Mouse (Mus musculus) neural tube, embryonic 11.5 days (tissue): ENCODE measurements around the gene Abhd15. TPM values are rescaled to one million over a fixed set of nuclear protein-coding genes. Genes with fewer than 3 reads are reported as not detected.
A peak's percentile ranks its signal among the peaks of the same experiment; 100 is the strongest.

Experiments used
- ATAC-seq: fragments of 200-750 bp; cut with Nextera tagmentation; 2 replicates; pipeline ENCODE4 v1.8.0; 2017; ENCODE audit warnings: moderate number of reproducible peaks, mild to moderate bottlenecking, moderate TSS enrichment, moderate library complexity; ENCODE audit not compliant: insufficient read depth, low FRiP score, low TSS enrichment
- DNase-seq: peaks from one replicate; pipeline ENCODE4 v3.0.0-alpha.2; 2015; ENCODE audit warnings: low spot score
- H3K27ac ChIP-seq: fragments of 300-500 bp; sonication (generic); 2 replicates; pipeline ENCODE4 v1.5.1; 2014; ENCODE audit warnings: low read depth, mild to moderate bottlenecking, low read length
- H3K27me3 ChIP-seq: fragments of 300-500 bp; sonication (generic); 2 replicates; pipeline ENCODE4 v1.6.1; 2014; ENCODE audit warnings: mild to moderate bottlenecking, low read length, mixed read lengths; ENCODE audit not compliant: control insufficient read depth, insufficient read depth
- H3K36me3 ChIP-seq: fragments of 300-500 bp; sonication (generic); 2 replicates; pipeline ENCODE4 v1.6.1; 2014; ENCODE audit warnings: mild to moderate bottlenecking, low read length, moderate library complexity, mixed read lengths; ENCODE audit not compliant: control insufficient read depth, insufficient read depth
- H3K4me1 ChIP-seq: fragments of 300-500 bp; sonication (generic); 2 replicates; pipeline ENCODE4 v1.6.1; 2014; ENCODE audit warnings: low read length, mixed read lengths; ENCODE audit not compliant: control insufficient read depth, insufficient read depth
- H3K4me2 ChIP-seq: fragments of 300-500 bp; sonication (generic); 2 replicates; pipeline ENCODE4 v1.6.1; 2014; ENCODE audit warnings: low read depth, mild to moderate bottlenecking, moderate library complexity
- H3K4me3 ChIP-seq: fragments of 300-500 bp; sonication (generic); 2 replicates; pipeline ENCODE4 v1.5.1; 2014; ENCODE audit warnings: low read depth, low read length
- H3K9ac ChIP-seq: fragments of 300-500 bp; sonication (generic); 2 replicates; pipeline ENCODE4 v1.6.1; 2014; ENCODE audit warnings: mild to moderate bottlenecking, low read length
- H3K9me3 ChIP-seq: fragments of 300-500 bp; sonication (generic); 2 replicates; pipeline ENCODE4 v1.6.1; 2016; ENCODE audit warnings: low read length; ENCODE audit not compliant: control insufficient read depth
- WGBS: fragments of 180-500 bp; shearing (Covaris S2); extraction: QIAGEN DNeasy Blood & Tissue Kit; methylation state at CpG from one replicate; pipeline ENCODE4 v1.1.7; 2014; 5-methylcytosine and 5-hydroxymethylcytosine counted together
- polyA plus RNA-seq: library from polyadenylated mRNA; unstranded; fragments of >200 nt; fragmentation: Nextera tagmentation; extraction: Ambion mirVana; gene quantifications from 2 replicates; pipeline ENCODE4 v1.2.1, GENCODE M21; 2014

Gene Abhd15
- polyA plus RNA-seq, 1 experiment from 2014 or later: 4.0 TPM

DNA sequence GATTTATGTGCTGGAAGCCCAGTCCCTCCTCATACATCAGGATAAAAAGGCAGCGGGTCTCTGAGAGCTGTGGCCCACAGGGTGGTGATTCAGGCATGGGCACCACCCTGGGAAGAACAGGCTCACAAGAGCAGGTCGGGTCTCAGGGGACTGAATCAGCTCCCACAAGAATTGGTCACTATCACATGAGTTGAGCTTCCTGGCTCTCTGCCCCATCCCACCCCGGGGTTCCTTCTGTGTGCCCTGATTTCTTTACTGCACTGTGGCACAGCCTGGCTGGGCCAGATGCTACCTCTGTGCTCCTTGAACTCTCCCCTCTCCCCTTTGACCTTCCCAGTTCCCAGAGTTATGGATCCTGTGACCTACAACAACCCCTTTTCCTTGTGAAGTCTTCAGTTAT lies 31.9 kb upstream of the Abhd15 start:
- no peak overlapping the region for H3K27ac ChIP-seq
- no peak overlapping the region for H3K4me2 ChIP-seq
- no peak for ATAC-seq
- no peaks in the 10 kb centered on the region for H3K9me3 ChIP-seq
- DNase-seq: no peak
- peaks cover 30% of the 10 kb centered on the region for H3K4me1 ChIP-seq
- no peak overlapping the region for H3K4me3 ChIP-seq
- H3K9ac ChIP-seq: no peak overlapping the region
- H3K27me3 ChIP-seq: no peaks in the 10 kb centered on the region
- no peaks in the 10 kb centered on the region for H3K36me3 ChIP-seq
- WGBS: 69% methylated on average over 3 of the region's 3 CpGs

DNA sequence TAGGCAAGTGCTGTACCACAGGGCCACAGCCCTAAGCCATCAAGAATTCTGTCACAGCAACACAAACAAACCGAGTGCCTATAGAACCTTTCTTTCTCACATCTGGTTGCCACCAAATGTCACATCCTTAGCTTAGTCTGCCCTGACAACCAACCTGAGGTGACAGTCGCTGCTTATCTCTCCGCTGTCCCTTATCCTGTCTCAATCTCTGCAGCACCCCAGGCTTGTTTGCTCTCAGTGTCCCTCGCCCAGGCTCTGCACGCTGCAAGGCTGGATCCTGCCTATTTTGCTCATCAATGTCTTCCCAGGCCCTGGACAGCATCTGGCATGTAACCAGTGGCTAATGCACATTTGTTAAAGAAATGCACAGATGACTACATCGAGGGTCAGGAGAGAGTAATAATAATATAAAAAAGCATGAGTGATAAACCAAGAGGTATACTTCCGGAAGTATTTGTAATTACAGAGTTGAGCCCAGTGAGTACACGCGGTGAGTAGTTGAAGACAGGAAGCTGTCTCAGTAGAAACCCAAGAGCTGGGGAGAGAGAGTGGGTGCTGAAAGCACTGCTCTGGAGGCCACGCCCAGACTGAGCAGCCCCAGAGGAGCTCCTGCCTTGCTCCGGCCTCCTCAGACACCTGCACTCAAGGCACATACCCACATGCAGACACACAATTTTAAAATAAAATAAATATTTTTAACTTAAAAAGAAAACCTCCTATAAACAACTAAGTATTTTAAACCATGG lies 31.2 kb upstream of the Abhd15 start:
- Histone ChIP-seq H3K27me3 (no peaks in the 10 kb centered on the region), H3K9ac (no peak overlapping the region), H3K4me3 (no peak overlapping the region), H3K4me2 (no peak overlapping the region), H3K4me1 (peaks cover 36% of the 10 kb centered on the region), H3K36me3 (no peaks in the 10 kb centered on the region), H3K27ac (no peak overlapping the region), H3K9me3 (no peaks in the 10 kb centered on the region)
- DNase-seq (no peak), ATAC-seq (no peak)
- 69% methylated on average over 11 of the region's 11 CpGs for WGBS

DNA sequence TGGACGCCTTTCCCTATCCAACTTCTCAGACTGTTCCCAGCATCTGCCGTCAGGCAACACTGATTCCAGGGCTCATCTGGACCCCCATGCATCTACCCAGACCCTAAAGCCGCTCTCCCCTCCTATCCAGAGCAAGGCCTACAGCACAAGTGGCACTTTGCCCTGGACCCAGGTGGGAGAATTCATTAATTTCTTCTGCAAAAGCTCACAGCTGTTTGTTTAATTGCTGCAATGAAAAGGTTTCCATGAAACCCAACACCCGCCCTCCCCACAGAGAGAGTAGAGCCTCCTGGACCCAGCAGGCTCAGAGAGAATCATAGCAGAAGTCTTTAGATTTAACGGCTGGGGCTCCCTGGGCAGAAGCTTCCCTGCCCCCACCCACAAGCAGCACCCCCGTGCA lies 29.7 kb upstream of the Abhd15 start:
- Histone ChIP-seq H3K27ac (no peak overlapping the region), H3K27me3 (no peaks in the 10 kb centered on the region), H3K36me3 (no peaks in the 10 kb centered on the region), H3K4me2 (no peak overlapping the region), H3K9me3 (no peaks in the 10 kb centered on the region), H3K9ac (no peak overlapping the region), H3K4me1 (peaks cover 39% of the 10 kb centered on the region), H3K4me3 (no peak overlapping the region)
- no peak for DNase-seq
- ATAC-seq: no peak
- WGBS: 59% methylated on average over 6 of the region's 6 CpGs

DNA sequence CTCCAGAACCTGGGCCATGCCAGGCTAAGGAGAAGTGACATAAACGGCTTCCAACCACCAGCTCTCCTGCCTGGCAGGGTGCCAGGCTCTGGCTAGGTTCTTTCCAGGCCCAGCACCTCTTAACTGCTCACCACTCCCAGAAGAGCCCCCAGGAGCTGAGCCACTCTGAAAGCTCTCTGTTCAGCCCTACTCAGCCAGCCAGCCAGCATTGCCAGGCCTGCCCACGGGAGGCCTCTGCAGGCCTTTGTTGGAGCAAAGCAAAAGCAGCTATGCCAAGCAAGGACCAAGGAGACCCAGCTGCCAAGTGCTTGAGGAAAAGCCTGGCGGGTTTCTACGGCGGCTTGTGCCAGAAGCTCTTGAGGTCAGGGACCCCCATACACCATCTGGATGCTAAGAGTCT lies 28.1 kb upstream of the Abhd15 start:
- no peak overlapping the region for H3K27ac ChIP-seq
- ATAC-seq (no peak), DNase-seq (no peak)
- H3K9me3 ChIP-seq: no peaks in the 10 kb centered on the region
- WGBS: 76% methylated on average over 5 of the region's 5 CpGs
- H3K9ac ChIP-seq: peak overlapping the region; percentile 18; the same call in 1 of the 2 replicates
- H3K4me2 ChIP-seq: no peak overlapping the region
- no peaks in the 10 kb centered on the region for H3K36me3 ChIP-seq
- peak overlapping the region; percentile 8; the same call in 1 of the 2 replicates for H3K4me3 ChIP-seq
- H3K27me3 ChIP-seq: no peaks in the 10 kb centered on the region
- peaks cover 52% of the 10 kb centered on the region for H3K4me1 ChIP-seq

DNA sequence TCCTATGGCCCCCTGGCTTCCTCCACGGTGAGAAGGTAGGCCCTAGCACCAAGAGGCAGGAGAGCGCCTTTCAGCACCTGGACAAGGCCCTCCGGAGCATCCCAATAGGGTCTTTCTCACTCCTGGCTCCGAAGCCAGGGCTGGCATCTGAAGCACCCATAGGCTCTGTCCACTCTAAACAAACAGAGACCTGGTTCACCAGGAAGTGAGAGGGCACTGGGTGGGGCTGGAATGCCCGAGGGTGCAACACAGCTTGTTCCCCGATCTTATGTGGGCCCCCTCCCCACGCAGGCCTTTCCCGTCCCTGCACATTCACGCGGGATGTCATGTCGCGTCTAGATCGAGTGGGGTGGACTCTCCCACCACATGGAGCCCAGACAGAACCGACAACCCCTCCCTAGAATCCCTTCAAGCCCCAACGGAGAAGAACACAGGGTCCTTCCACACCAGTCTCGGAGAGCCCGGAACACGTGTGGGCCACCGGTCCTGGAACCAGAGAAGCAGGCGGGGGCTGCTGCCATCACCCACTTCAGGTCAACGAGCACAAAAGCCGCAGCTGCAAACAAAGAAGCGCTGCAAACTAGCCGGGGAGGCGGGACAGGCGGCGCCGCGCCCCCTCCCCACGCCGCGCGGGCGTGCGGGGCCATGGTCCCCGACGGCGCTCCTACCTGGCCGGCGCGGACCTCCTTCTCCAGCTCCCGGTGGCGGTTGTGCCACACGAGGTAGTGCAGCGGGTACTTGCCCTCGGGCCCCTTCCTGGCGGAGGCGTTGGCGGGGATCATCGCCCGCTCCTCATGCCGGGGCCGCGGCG lies 25.9 kb upstream of the Abhd15 start:
- Histone ChIP-seq H3K9me3 (no peaks in the 10 kb centered on the region), H3K27ac (peak overlapping the region; percentile 82), H3K9ac (peak overlapping the region; percentile 95), H3K4me1 (peaks cover 62% of the 10 kb centered on the region), H3K4me3 (peak overlapping the region; percentile 94), H3K36me3 (no peaks in the 10 kb centered on the region), H3K4me2 (peak overlapping the region; percentile 71), H3K27me3 (no peaks in the 10 kb centered on the region)
- ATAC-seq: no peak
- 2% methylated on average over 42 of the region's 55 CpGs for WGBS
- peak; percentile 36 for DNase-seq

DNA sequence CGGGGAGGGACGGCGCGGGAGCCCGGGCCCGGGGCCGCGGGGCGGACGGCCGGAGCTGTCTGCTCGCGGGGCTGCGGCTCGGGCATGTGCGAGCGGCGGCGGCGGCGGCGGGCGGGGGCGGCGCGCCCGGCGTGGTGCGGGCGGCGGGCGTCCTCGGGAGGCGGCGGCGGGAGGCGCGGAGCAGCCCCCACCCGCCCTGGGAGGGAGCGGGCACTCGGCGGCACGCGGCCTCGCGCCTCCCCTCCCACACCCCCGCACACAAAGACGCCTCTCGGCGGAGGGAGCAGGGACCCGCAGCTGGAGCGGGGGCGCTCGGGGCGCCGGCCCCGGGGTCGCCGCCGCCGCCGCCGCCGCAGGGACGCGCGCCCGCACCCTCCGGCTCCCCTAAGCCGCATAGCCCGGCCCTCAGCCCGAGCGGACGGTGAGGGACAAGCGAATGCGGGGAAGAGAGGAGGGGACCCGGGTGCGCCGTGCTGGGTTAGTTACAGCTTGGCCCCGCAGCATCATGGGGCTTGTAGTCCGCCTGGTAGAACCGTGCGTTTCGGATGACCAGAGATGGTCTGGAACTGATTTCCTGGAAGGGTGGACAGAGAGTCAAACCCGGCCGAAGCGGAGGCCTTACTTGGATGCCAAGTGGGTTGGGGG lies 25.2 kb upstream of the Abhd15 start, which contains the start of gene Ankrd13b:
TSS of gene Ankrd13b (minus strand) at position 88 of the 645 bp plus-strand sequence.
- peak; percentile 66; the same call in 1 of the 2 replicates for ATAC-seq
- under 1% methylated on average over 46 of the region's 87 CpGs for WGBS

DNA sequence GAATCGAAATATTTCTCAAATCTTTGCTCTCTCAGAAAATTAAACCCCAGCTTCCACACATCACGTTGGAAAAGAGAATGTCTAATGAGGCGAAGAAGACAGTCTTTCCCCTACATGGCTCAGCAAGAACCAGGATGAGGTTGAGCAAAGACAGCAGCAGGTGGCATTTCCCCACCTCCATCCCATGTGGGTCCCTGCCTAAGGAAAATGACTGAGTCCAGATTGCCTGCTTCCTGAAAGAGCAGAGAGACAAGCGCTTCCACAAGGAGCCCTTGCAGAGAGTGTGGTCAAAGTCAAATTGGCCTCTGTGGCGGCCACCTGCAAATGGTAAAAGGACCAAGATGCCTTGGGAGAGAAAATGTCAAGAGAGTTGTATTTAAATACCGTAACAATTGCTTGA lies 24.5 kb upstream of the Abhd15 start:
- ATAC-seq: no peak
- Histone ChIP-seq H3K4me2 (peak overlapping the region; percentile 71; the same call in 1 of the 2 replicates), H3K27me3 (no peaks in the 10 kb centered on the region), H3K36me3 (no peaks in the 10 kb centered on the region), H3K27ac (no peak overlapping the region), H3K4me3 (peak overlapping the region; percentile 94), H3K9ac (no peak overlapping the region), H3K4me1 (peaks cover 68% of the 10 kb centered on the region), H3K9me3 (no peaks in the 10 kb centered on the region)
- no peak for DNase-seq
- WGBS: 74% methylated on average over 6 of the region's 6 CpGs

More for the DNA sequence above, 25.2 kb upstream of the Abhd15 start, which contains the start of gene Ankrd13b:
- H3K27me3 ChIP-seq: no peaks in the 10 kb centered on the region
- H3K9ac ChIP-seq: peak within 1 kb of the TSS; percentile 95
- peak within 1 kb of the TSS; percentile 82 for H3K27ac ChIP-seq
- H3K36me3 ChIP-seq: no peaks in the 10 kb centered on the region
- peak within 1 kb of the TSS; percentile 71 for H3K4me2 ChIP-seq
- no peaks in the 10 kb centered on the region for H3K9me3 ChIP-seq
- H3K4me1 ChIP-seq: peaks cover 69% of the 10 kb centered on the region
- peak; percentile 84 for DNase-seq
- H3K4me3 ChIP-seq: peak within 1 kb of the TSS; percentile 94

DNA sequence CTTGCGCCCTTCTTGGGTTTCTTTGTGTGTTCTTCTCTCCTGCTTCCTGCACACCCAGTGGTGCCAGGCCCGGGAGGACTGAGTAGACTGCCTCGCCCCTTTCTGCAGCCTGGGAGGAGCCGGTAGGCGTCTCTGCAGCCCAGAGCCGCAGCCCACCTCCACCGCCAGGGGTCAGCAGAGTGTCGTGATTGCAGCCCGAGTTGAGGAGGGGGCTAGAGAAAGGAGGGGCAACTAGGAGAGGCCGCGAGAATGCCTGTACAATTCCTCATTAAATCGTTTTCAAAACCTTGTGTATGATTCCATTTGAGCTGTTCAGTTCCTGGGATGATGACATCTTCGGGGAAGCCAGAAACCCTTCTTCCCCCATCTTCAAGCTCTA lies 23.8 kb upstream of the Abhd15 start:
- DNase-seq: peak; percentile 97
- H3K4me3 ChIP-seq: peak overlapping the region; percentile 94
- ATAC-seq: peak; percentile 59
- H3K4me2 ChIP-seq: peak overlapping the region; percentile 88
- no peaks in the 10 kb centered on the region for H3K9me3 ChIP-seq
- no peaks in the 10 kb centered on the region for H3K27me3 ChIP-seq
- H3K27ac ChIP-seq: peak overlapping the region; percentile 89
- H3K9ac ChIP-seq: peak overlapping the region; percentile 93
- H3K36me3 ChIP-seq: no peaks in the 10 kb centered on the region
- WGBS: under 1% methylated on average over 13 of the region's 13 CpGs
- H3K4me1 ChIP-seq: peaks cover 62% of the 10 kb centered on the region
